Mouse (Mus musculus) G1E-ER4 (cell line): ENCODE data around the gene Kcna7. TPM values are rescaled to one million over a fixed set of nuclear protein-coding genes. Genes with fewer than 3 reads are reported as not detected.

Source experiments
- GATA1 ChIP-seq: IDR thresholded peaks from one replicate; pipeline ENCODE4 v1.8.0; 2012; ENCODE audit warnings: low read length, inconsistent platforms
- polyA plus RNA-seq: library from polyadenylated mRNA; stranded (reverse); fragments of >175 nt; gene quantifications from 2 replicates; pipeline ENCODE4 v1.2.3, GENCODE M21; 2012

Gene Kcna7
- not detected in 2 replicates for polyA plus RNA-seq

- no peak for TF ChIP-seq GATA1
Observed at GRCm38 (mm10) chr7:45405091-45406075, at the start of gene Kcna7. Gene Kcna7 (plus strand): TSS chr7:45405653.

DNA sequence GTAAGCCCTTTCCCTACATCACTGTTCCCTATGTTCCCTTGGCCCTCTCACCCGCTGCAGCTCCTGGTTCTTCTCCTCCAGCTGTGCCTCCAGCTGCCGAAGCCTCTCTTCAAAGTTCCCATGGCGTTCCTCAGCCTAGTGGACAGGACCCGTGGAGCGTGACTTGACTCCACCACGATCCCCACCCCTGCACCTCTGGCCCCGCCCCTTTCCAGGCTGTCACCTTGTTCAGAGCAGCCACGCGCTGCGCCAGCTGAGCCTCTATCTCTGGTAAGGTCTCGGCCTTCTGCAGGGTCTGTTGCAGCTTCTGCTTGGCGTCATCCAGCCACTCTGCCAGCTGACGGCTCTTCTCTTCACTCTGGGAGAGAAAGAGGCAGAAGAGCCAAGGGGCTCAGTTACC, 49.4 kb upstream of the Kcna7 start:
- TF ChIP-seq GATA1, result no peak

DNA sequence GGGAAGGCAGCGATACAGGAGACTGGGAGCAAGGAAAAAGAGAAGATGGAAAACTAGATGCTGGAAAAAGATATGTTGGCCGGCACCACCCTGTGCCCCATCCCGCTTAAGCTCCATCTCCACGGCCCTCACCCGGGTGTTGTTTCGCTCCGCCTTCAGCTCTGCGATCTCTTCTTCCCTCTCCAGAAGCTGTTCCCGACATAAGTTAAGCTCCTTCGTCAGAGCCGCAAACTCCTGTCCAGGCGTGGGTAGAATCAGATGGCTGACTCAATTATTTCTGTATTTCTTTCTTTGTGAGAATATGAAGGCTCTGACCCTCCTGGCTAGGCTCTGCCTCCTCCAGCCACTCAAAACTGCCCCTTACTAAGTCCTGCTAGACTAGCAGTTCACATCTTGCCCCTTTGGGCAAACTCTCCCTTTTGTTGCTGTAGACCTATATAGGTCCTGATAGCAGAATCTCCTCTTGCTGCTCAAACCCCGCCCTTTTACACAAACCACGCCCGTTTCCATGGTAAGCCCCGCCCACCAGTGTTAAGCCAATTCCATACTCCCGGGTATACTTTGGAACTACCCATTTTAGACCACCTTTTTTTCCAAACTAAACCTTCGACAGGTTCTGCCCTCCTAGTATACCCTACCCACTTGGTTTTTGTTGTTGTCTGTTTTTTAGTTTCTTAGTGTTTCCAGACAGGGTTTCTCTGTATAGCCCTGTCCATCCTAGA, 44.9 kb upstream of the Kcna7 start:
- TF ChIP-seq GATA1, result no peak

GRCm38 (mm10) chr7:45361243-45361804, 44.1 kb upstream of the Kcna7 start:
- no peak for TF ChIP-seq GATA1

GRCm38 (mm10) chr7:45362801-45363200, 42.7 kb upstream of the Kcna7 start:
- TF ChIP-seq GATA1, result no peak

DNA sequence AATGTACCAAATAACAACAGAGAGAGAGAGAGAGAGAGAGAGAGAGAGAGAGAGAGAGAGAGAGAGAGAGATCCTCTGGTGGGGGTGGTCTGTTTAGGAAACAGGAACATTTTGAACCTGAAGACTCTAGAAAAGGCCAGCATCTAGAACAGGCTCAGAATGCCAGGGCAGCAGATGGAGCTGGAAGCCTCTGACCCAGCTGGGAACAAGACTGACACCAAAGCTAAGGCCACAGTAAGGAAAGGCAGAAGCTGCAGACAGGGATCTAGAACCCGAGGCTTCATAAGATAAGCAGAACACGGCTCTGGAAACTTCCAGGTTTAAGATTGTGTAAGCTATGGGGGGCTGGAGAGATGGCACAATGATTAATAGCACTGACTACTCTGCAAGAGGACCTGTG, 41.5 kb upstream of the Kcna7 start:
- no peak for TF ChIP-seq GATA1

GRCm38 (mm10) chr7:45365742-45366651, 39.5 kb upstream of the Kcna7 start:
- TF ChIP-seq GATA1, result no peak

- no peak for TF ChIP-seq GATA1
Observed at GRCm38 (mm10) chr7:45366652-45367019, 38.8 kb upstream of the Kcna7 start, which contains the start of gene Ppfia3. Gene Ppfia3 (minus strand): TSS chr7:45367019.

DNA sequence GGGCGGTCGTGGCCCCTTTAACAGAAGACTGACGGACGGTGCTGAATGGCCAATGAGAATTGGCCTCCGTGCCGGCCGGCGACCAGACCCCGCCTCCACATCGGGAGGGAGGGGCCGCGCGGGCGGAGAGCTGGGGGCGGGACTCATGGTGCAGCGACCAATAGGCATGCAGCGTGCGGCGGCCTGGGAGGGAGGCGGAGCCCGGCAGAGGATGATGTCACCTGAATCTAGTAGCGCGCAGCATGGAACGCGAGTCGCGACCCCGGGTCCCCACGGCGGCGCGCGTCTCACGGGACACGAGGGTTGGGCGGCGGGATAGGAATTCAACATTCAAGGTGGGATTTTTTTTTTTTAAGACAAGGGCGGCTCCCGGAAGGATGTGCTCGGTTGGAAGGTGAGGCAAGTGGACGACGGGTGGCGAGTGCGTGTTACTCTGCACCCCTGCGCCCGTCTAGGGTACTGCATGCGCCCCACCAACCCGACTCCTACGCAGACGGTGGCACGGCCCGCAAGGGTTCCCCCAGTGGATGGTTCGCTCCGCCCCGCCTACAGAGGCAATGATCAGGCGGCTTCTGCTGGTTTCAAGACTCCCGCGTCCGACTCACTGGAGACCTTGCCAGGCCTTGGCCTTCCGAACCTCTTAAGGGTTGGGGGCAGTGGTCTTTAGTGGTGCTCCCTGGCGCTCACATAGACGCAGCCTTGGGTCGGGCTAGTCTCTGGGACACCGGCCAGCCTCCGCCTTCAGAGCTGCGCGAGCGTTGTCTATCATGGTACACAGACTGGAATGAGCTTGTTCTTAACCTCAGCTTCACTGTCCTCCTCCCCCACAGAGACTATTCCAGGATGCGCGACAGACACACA, 38.2 kb upstream of the Kcna7 start:
- no peak for TF ChIP-seq GATA1

GRCm38 (mm10) chr7:45368178-45368577, 37.3 kb upstream of the Kcna7 start:
- no peak for TF ChIP-seq GATA1

DNA sequence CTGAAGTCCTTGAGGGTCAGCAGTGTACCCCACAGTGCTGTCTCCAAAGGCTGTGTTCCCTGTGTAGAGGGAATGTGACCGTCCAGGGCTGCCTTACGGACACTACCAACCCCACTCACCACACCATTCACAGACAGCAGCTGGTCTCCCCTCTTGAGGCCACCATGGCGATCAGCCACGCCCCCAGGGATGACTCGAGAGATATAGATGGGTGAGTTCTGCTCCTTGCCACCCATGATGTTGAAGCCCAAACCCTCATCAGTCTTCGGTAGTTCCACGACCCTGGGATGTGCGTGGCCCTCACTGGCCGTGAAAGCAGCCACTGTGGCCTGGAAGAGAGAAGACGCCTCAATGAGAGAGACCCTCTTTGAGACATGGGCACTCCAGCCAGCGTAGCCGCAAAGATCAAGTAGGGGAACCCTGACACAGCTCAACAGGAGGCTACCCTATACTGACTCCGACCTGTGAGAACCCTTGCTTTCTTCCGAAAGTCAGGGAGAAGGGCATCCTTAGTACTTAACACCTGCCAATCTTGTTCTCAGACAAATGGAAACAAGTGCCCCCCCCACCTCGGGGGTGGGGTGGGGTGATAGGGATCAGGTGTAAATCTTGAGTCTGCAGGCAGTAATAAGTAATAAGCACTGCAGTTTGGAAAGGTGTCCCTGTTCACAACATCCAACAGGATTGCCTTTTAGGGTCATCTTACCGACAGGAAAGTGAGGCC, 36.3 kb upstream of the Kcna7 start:
- no peak for TF ChIP-seq GATA1

DNA sequence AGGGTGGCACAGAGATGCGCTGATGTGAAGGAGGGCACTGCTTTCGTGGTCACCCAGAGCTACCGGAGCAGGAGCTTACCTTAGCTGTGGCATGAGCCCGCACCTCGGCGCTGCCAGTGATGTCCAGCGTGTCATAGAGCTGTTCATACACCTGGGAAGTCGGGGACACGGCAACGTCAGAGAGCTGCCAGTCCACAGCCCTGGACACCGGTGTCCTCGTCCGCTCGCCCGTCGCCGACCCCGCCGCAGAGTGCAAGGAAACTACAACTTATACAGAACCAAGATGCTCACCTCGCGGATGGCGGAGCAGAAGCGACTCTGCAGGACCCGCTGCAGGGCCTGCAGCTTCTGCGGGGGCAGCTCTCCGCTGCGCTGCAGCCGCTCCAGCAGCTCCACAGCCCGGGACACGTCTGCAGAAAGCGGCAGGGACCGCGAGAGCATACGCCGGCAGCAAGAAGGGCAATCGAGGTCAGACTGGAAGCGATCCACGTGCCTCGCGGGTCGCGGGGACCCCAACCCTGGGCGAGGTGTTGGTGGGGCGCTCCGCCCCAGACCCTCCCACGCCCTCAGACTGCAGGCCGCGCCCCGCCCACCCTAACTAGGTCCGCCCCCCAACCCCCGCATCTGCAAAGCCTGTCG, 35.5 kb upstream of the Kcna7 start:
- no peak for TF ChIP-seq GATA1

DNA sequence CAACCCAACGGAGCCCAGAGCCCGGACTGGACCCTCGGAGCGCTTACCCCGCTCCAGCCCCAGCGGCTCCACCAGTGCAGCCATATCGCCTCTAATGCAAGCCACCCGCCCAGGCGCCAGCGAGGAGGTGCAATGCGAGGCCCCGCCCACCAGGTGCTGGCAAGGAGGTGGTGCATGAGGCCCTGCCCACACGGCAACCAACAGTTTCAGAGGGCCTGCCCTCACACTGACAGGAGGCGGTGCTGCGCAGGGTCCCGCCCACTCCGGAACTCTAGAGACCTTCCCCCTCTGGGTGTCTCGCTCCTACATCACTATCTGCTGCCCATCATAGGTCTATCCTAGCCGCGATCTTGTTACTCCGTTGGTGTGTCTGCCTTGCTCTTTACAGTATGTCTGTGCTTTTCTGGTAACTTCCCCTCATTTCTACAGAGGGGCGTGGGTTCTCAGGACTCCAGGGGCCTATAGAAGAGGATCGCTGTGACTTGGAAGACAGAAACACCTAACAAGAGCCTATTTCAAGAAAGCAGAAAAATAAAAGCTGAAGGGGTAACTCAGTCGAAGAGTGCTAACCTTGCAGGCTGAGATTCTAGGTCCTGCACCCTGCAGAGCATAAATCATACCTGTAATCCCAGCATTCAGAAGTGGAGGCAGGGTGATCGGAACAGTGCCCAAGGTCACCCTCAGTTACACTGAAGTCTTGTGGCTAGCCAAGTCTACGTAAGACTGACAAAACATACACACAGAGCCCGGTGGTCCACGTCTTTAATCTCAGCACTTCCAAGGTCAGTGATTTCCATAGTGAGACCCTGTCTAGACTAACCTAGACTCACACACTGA, 34.8 kb upstream of the Kcna7 start, which contains the start of gene Lin7b:
Gene Lin7b (minus strand): TSS at position 109 of the 837 bp plus-strand sequence.
- peak; percentile 19 for TF ChIP-seq GATA1
